Mouse (Mus musculus) ES-Bruce4 (cell line): ENCODE measurements around the gene Polr3k. TPM values are rescaled to one million over a fixed set of nuclear protein-coding genes. Genes with fewer than 3 reads are reported as not detected.

Experiments
- H3K27ac ChIP-seq: 2 replicates; pipeline ENCODE4 v1.5.1; 2012; ENCODE audit warnings: low read length, inconsistent platforms; ENCODE audit not compliant: insufficient read depth
- H3K27me3 ChIP-seq: 2 replicates; pipeline ENCODE4 v1.6.1; 2012; ENCODE audit warnings: mild to moderate bottlenecking, low read length, inconsistent platforms; ENCODE audit not compliant: control insufficient read depth, poor library complexity, insufficient read depth, severe bottlenecking
- H3K36me3 ChIP-seq: 2 replicates; pipeline ENCODE4 v1.6.1; 2012; ENCODE audit warnings: inconsistent platforms, mild to moderate bottlenecking, low read length, moderate library complexity; ENCODE audit not compliant: control insufficient read depth, poor library complexity, insufficient read depth, severe bottlenecking
- H3K4me1 ChIP-seq: one replicate; pipeline ENCODE4 v1.8.1; 2011; ENCODE audit warnings: low read length; ENCODE audit not compliant: control insufficient read depth, insufficient read depth
- H3K4me3 ChIP-seq: 2 replicates; pipeline ENCODE4 v1.5.1; 2011; ENCODE audit warnings: low read depth, mild to moderate bottlenecking, low read length
- H3K9ac ChIP-seq: 2 replicates; pipeline ENCODE4 v1.6.1; 2012; ENCODE audit warnings: low read depth, mild to moderate bottlenecking, inconsistent platforms; ENCODE audit not compliant: poor library complexity, severe bottlenecking
- H3K9me3 ChIP-seq: replicated peaks from 2 replicates; pipeline ENCODE4 v1.6.1; 2012; ENCODE audit warnings: mild to moderate bottlenecking, low read length, inconsistent platforms; ENCODE audit not compliant: control insufficient read depth, poor library complexity, insufficient read depth, severe bottlenecking
- CTCF ChIP-seq: IDR thresholded peaks from one replicate; pipeline ENCODE4 v1.8.1; 2011; ENCODE audit warnings: low read depth, low read length
- EP300 ChIP-seq: IDR thresholded peaks from 2 replicates; pipeline ENCODE4 v1.6.1; 2011; ENCODE audit warnings: low read depth, low read length; ENCODE audit not compliant: insufficient read depth
- POLR2A ChIP-seq: IDR thresholded peaks from one replicate; pipeline ENCODE4 v1.8.1; 2011; ENCODE audit warnings: low read length; ENCODE audit not compliant: insufficient read depth
- polyA plus RNA-seq: library from polyadenylated mRNA; stranded (reverse); fragments of >200 nt; gene quantifications from 2 replicates; pipeline ENCODE4 v1.2.4, GENCODE M21; 2011; ENCODE audit warnings: low read depth; ENCODE audit not compliant: missing spikeins, insufficient read depth, insufficient read length

Polr3k gene
- 14.4 and 18.2 TPM in 2 replicates for polyA plus RNA-seq

DNA sequence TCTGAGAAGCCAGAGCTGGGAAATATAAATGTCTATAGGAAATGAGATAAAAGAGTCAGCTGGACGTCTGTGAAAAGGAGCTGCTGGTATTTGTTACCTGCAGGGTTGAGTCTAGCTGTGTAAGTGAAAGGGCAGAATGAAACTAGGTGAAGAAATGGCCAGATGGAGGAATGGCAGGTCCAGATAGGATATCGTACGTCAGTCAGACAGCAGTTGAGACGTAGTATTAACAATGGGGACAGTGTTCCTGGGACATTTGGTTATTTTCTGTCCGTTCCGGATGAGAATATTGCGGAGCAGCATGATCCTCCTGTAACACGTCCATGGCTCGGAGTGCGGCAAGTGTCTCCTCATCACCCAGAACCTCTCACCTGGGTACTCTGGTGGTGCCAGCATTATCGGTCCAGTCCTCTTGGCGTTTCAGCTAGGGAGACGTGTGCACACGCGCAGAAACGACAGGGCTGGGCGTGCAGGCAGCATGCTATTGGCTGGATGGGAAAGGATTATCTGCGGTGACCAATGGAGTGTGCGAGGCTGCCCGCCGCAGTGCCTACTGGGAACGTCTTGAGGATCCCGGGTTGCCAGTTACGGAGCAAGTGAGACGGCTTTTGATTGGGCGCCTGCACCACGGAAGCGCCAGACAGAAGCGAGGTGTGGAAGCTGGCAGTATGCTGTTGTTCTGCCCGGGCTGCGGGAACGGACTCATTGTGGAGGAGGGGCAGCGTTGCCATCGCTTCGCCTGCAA, at the start of gene Polr3k:
Gene Polr3k (plus strand): TSS at position 547 of the 745 bp plus-strand sequence.
- Histone ChIP-seq H3K27ac (no peak within 1 kb of the TSS), H3K4me3 (peak within 1 kb of the TSS; percentile 87), H3K9ac (peak within 1 kb of the TSS; percentile 37), H3K4me1 (no peaks in the 10 kb centered on the region), H3K36me3 (peaks cover 8% of the 10 kb centered on the region), H3K27me3 (no peaks in the 10 kb centered on the region), H3K9me3 (no peaks in the 10 kb centered on the region)
- TF ChIP-seq CTCF (no peak), EP300 (no peak), POLR2A (peak; percentile 67)

DNA sequence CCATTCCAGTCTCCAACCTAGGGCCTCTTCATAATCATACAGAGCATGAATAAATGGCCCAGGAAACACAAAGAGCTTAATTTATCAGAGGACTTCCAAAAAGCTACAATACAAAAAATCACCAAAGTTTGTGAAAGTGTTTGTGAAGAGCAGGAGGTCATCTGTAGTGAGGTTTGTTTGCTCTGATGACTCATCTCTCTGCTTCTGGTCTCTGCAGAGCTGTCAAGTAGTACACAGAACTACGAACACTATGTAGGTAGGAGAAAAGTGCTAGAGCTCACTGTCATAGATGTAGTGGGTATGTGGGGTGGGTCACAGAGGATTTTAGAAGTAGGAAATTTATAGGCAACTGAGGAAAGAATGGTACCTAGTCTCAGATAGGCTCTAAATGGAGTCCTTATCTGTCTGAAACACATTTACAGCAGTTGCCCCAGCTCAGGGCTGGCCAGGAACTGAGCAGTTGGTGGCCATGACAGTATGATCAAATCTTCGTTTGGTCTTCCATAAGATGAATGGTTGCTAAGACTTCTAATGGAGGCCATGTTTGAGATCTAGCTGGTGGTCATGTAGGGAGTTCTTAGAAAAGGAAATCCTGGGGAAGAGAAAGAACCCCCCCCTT, 35.0 kb upstream of the Polr3k start:
- no peak overlapping the region for H3K9ac ChIP-seq
- H3K4me3 ChIP-seq, result no peak overlapping the region
- no peaks in the 10 kb centered on the region for H3K9me3 ChIP-seq
- no peaks in the 10 kb centered on the region for H3K36me3 ChIP-seq
- H3K27me3 ChIP-seq, result no peaks in the 10 kb centered on the region; the same call in 1 of the 2 replicates
- H3K27ac ChIP-seq, result no peak overlapping the region
- TF ChIP-seq CTCF (no peak), POLR2A (no peak), EP300 (no peak)
- no peaks in the 10 kb centered on the region for H3K4me1 ChIP-seq

DNA sequence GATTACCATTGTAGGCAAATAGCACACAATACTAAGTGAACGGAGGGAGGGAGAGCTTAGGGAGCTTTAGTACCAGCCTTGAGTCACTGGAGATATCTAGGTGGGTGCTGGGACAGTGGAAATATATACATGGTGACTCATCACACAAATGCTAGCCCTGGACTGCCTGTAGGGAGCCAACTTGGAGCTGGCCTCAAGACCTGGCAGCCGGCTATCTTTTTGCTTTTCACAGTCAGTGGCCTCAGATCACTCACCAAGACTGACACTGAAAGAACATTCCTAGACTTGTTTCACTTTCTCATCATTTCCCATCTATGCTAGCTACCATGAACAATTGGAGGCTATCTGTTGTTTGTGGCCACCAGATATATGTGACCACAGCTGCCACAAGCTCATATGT, 31.4 kb upstream of the Polr3k start:
- Histone ChIP-seq H3K4me1 (no peaks in the 10 kb centered on the region), H3K4me3 (no peak overlapping the region), H3K27me3 (no peaks in the 10 kb centered on the region; the same call in 1 of the 2 replicates), H3K9me3 (no peaks in the 10 kb centered on the region), H3K27ac (no peak overlapping the region), H3K9ac (no peak overlapping the region), H3K36me3 (no peaks in the 10 kb centered on the region)
- TF ChIP-seq POLR2A, result no peak
- no peak for TF ChIP-seq CTCF
- TF ChIP-seq EP300, result no peak

DNA sequence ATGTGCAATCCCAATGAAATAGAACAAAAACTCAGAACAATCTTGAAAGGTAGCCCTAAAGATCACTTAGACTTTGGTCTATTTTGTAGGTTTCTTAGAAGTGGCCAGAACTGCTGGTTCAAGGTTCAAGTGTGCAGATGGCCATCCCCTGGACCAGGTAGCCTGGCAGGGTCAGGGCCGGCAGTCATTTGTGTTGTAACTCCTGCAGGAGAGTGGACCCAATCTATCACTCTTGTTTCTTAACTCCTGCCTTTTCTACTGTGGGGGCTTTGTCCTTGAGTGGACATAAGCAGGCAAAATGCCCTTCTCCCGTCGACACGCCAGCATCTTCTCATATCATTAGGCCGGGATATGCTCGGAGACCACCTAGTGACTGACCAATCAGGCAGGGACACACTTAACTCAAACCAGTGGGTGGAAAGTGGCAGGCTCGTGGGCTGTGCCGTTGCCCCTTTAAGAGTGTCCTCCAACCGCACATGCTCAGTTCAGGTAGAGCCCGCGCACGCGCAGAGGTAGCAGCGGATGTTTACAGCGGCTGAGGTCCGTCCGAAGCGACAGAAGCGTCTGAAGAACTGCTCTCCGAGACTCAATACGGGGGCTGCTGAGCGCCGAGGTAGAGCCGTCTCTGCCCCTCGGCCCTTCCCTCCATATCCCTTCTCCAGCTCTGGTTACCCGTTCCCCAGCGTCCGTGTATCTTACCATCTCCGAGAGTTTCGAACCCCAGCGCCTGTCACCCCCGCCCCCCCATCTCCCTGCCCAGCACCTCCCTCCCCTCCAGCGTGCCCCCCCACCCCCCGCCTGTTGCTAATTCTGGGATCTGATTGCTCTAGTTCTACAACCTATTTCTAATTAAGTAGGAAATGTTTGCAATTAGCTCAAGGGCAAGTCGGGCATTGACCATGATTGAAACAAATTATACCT, 26.5 kb upstream of the Polr3k start, which contains the start of gene Pcmtd2:
Gene Pcmtd2 (plus strand): TSS at position 483 of the 921 bp plus-strand sequence.
- Histone ChIP-seq H3K27me3 (no peaks in the 10 kb centered on the region), H3K27ac (no peak within 1 kb of the TSS; the same call in 1 of the 2 replicates), H3K4me3 (peak within 1 kb of the TSS; percentile 80), H3K9me3 (no peaks in the 10 kb centered on the region), H3K36me3 (no peaks in the 10 kb centered on the region), H3K9ac (peak within 1 kb of the TSS; percentile 71), H3K4me1 (no peaks in the 10 kb centered on the region)
- TF ChIP-seq EP300 (no peak), CTCF (no peak), POLR2A (peak; percentile 49)

DNA sequence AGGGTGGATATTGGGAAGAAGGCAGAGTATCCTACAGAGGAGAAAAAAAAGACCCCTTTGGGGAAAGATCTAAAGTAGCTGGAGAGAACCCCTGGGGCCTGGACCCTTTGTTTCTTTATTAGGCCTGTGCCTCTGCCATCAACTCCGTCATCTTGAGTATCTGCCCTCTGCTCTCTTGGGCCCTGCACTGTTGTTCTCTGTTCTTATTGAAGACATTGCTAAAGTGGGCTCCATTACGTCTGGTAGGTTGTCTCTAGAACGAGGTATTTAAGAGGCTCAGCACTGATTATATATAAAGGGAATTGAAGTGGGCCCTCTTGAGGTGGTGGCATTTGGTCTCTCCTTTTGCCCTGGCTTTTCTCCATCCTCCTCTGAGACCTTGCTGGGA, 25.9 kb upstream of the Polr3k start:
- H3K27ac ChIP-seq, result no peak overlapping the region; the same call in 1 of the 2 replicates
- no peaks in the 10 kb centered on the region for H3K36me3 ChIP-seq
- H3K4me3 ChIP-seq, result peak overlapping the region; percentile 80
- TF ChIP-seq EP300 (no peak), CTCF (no peak), POLR2A (no peak)
- no peaks in the 10 kb centered on the region for H3K27me3 ChIP-seq
- H3K9me3 ChIP-seq, result no peaks in the 10 kb centered on the region
- H3K9ac ChIP-seq, result peak overlapping the region; percentile 71
- no peaks in the 10 kb centered on the region for H3K4me1 ChIP-seq
